Mouse (Mus musculus) monocyte, adult 59 days (primary cell): ENCODE measurements around the gene Ddx50. TPM values are rescaled to one million over a fixed set of nuclear protein-coding genes. Genes with fewer than 3 reads are reported as not detected.

Experiments
- total RNA-seq, 2 experiments: library from RNA; stranded (reverse); gene quantifications; one replicate each; pipeline ENCODE4 v1.2.4; 2023

Gene Ddx50
- 10 to 100 TPM; 78.8 to 82.7 TPM for total RNA-seq

DNA sequence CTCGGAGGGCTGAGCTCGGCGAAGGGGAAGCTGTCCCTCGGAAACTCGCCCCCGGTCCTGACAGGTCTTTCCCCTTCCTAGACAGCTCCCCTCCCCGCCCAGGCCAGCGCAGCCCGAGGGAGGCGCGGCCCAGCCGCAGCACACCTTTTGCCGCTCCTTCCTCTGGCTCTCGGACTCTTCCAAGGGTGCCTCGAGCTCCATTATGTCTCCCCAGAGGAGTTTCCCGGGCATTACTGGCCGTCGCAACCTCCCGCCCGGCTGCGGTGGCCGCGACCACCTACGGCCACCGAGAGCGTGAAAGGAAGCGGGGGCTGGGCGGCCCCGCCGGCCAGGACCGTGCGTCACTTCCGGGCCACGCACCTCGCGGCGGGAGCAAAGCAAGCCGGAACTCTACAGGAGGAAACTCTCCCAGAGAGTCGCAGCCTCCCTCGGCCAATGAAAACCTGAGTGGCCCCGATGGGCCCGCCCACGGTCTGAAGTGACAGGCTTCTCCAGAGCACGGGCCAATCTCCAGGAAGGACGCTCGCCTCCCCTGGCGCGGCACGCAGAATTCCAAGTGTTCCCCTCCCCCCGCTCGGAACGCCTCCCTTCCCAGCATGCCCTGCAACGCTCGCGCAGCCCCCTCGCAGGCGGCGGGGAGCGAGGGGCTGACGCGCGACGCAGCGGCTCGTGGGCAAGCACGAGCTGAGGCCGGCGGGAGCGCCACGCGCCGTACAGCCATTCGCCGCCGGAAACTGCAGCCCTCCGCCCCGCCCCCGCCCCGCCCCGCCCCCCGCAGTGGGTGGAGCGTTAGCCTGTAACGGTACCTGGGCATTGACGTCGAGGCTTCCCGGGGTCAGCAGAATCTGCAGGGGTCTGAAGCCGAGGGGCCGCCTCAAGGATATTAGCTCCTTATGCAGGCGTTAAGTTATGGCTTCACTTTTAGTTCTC, at the start of gene Ddx50:
Gene Ddx50, minus strand, starts transcription at position 338 of the 930 bp plus-strand sequence.

DNA sequence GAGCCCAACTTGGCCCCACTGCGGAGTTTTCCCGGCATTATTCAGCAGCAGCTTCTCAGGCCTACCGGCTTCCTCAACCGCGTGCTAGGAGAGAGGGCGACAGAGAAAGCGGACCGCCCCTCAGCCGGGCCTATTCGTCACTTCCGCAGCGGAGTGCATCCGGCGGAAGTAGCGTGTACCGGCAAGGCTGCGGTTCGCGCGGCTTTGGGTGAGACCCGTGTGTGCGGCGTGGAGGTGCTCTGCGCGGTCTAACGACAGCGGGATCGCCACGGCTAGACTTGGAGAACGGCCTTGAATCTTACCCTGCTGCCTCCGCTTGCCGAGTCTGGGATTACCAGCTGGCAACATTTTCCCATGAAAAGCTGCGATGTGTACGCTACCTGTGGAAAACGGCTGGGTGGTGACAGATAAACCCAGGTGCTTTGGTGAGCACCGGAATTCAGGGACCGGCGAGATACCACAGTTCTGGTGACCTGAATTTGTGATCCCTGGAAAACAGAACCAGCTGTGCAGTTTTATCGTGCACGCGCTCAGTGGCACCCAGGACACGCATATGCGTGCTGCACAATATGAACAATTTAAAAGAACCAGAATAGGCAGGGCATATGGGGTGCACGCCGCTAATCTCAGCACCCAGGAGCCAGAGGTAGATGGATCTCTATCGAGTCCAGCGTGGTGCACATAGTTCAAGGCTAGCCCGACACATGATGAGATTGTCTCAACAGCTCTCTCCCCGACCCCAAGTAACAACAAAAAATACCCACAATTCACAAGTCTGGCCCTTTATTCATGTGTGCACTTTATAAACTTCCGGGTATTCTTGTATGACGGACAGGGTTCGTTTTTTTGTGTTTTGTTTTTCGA, 48.6 kb downstream of the Ddx50 start, which contains the start of gene Ddx21:
Gene Ddx21, minus strand, starts transcription at position 105 of the 864 bp plus-strand sequence.

DNA sequence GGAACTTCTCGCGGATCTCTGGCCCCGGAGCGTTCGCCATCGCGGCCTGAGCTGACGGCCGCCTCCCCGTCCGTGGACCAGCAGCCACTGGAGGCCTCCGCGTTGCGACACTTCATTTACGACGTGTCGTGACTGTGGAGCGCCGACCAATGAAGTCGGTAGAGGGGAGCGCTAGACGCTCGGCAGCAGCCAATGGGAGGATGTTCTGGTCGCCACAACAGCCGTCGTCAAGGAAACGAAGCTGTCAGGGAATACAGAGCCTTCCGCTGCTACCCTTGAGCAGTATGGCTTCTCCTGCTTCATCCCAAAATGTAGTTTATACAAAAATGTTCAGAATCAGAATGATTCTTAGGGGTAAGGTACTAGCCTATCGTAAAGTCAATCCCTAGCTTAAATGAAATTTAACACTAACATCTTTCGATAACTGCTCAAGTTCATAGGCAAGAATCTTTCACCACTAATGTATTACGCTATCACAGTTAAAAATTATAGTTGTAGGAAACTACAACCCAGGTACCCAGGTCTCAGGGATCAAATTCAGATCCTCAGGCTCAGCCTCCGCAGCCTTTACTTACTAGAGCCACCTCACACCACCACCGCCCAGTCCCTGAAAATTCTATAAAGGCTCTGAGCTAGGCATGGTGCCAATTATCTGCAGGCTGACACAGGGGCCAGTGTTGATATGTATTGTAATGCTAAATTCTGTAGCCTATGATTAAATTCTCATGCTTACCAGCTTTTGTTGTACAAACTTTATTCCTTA, 72.5 kb downstream of the Ddx50 start, which contains the start of gene Kif1bp:
Gene Kif1bp, minus strand, starts transcription at position 120 of the 763 bp plus-strand sequence.

Other genes starting within 250 kb of the Ddx50 start
- gene Hkdc1, start 228.7 kb downstream of the Ddx50 start, total RNA-seq: not detected
- under 1 TPM in 1 of 2 experiments, not detected in 1; 0.27 TPM for gene 4930507D05Rik, start 201.7 kb downstream of the Ddx50 start, total RNA-seq
- gene Supv3l1, start 201.5 kb downstream of the Ddx50 start, total RNA-seq: 10 to 100 TPM; 16.4 to 17.3 TPM
- 10 to 100 TPM; 66.6 to 80.0 TPM for gene Vps26a, start 164.4 kb downstream of the Ddx50 start, total RNA-seq
- gene Srgn, start 123.8 kb downstream of the Ddx50 start, total RNA-seq: 1,000 to 10,000 TPM in 1 of 2 experiments, 100 to 1,000 TPM in 1; 956 to 1,008 TPM
- 10 to 100 TPM; 18.5 to 20.6 TPM for gene Kif1bp, start 72.8 kb downstream of the Ddx50 start, total RNA-seq
- 10 to 100 TPM; 86.4 to 94.0 TPM for gene Ddx21, start 48.9 kb downstream of the Ddx50 start, total RNA-seq
- not detected for gene Stox1, start 74.9 kb upstream of the Ddx50 start, total RNA-seq
- gene Ccar1, start 141.1 kb upstream of the Ddx50 start, total RNA-seq: 10 to 100 TPM; 85.5 to 89.2 TPM